Mouse (Mus musculus): Measurements from ENCODE around the gene Ltbp1. TPM values are rescaled to one million over a fixed set of nuclear protein-coding genes. Genes with fewer than 3 reads are reported as not detected.

The Ltbp1 gene
- polyA plus RNA-seq, 1 experiment, result not detected

GRCm38 (mm10) chr17:75074978-75075699 is 69.8 kb downstream of the Ltbp1 start:
- TF ChIP-seq GATA1 (IDR thresholded peaks at IDR 0.05; ENCODE audit: low read length), result no peak

- no peak for TF ChIP-seq GATA1 (IDR thresholded peaks at IDR 0.05; ENCODE audit: low read length)
Measured at GRCm38 (mm10) chr17:75081401-75081800, 76.0 kb downstream of the Ltbp1 start.

- no peak for TF ChIP-seq GATA1 (IDR thresholded peaks at IDR 0.05; ENCODE audit: low read length)
Measured at GRCm38 (mm10) chr17:75082449-75082848, 77.1 kb downstream of the Ltbp1 start.

GRCm38 (mm10) chr17:75087296-75087941 is 82.1 kb downstream of the Ltbp1 start:
- no peak for TF ChIP-seq GATA1 (IDR thresholded peaks at IDR 0.05; ENCODE audit: low read length)

GRCm38 (mm10) chr17:75088232-75088631 is 82.9 kb downstream of the Ltbp1 start:
- no peak for TF ChIP-seq GATA1 (IDR thresholded peaks at IDR 0.05; ENCODE audit: low read length)

GRCm38 (mm10) chr17:75088727-75089126 is 83.4 kb downstream of the Ltbp1 start:
- TF ChIP-seq GATA1 (IDR thresholded peaks at IDR 0.05; ENCODE audit: low read length), result no peak

GRCm38 (mm10) chr17:75090556-75090955 is 85.2 kb downstream of the Ltbp1 start:
- TF ChIP-seq GATA1 (IDR thresholded peaks at IDR 0.05; ENCODE audit: low read length), result no peak

GRCm38 (mm10) chr17:75093563-75093962 is 88.2 kb downstream of the Ltbp1 start:
- no peak for TF ChIP-seq GATA1 (IDR thresholded peaks at IDR 0.05; ENCODE audit: low read length)

GRCm38 (mm10) chr17:75094591-75094990 is 89.2 kb downstream of the Ltbp1 start:
- no peak for TF ChIP-seq GATA1 (IDR thresholded peaks at IDR 0.05; ENCODE audit: low read length)

GRCm38 (mm10) chr17:75096727-75097126 is 91.4 kb downstream of the Ltbp1 start:
- TF ChIP-seq GATA1 (IDR thresholded peaks at IDR 0.05; ENCODE audit: low read length), result no peak

- no peak for TF ChIP-seq GATA1 (IDR thresholded peaks at IDR 0.05; ENCODE audit: low read length)
Measured at GRCm38 (mm10) chr17:75097367-75097766, 92.0 kb downstream of the Ltbp1 start.

GRCm38 (mm10) chr17:75101215-75101614 is 95.8 kb downstream of the Ltbp1 start:
- TF ChIP-seq GATA1 (IDR thresholded peaks at IDR 0.05; ENCODE audit: low read length), result no peak

- no peak for TF ChIP-seq GATA1 (IDR thresholded peaks at IDR 0.05; ENCODE audit: low read length)
Measured at GRCm38 (mm10) chr17:75101994-75102393, 96.6 kb downstream of the Ltbp1 start.

- TF ChIP-seq GATA1 (IDR thresholded peaks at IDR 0.05; ENCODE audit: low read length), result no peak
Measured at GRCm38 (mm10) chr17:75107412-75107811, 102.0 kb downstream of the Ltbp1 start.

- TF ChIP-seq GATA1 (IDR thresholded peaks at IDR 0.05; ENCODE audit: low read length), result no peak
Measured at GRCm38 (mm10) chr17:75107879-75108278, 102.5 kb downstream of the Ltbp1 start.

- TF ChIP-seq GATA1 (IDR thresholded peaks at IDR 0.05; ENCODE audit: low read length), result no peak
Measured at GRCm38 (mm10) chr17:75109081-75109716, 103.8 kb downstream of the Ltbp1 start.

Measured in G1E-ER4 (cell line).